Mouse (Mus musculus): ENCODE data around the gene Swsap1.

- TF ChIP-seq CTCF (IDR thresholded peaks at IDR 0.05; ENCODE audit: low read depth, low read length) (no peak), POLR2A (IDR thresholded peaks at IDR 0.05; ENCODE audit: extremely low read depth, insufficient read depth, low read length) (no peak)
Observed at GRCm38 (mm10) chr9:22001633-22002032, 46.1 kb downstream of the Swsap1 start.

All from liver, adult 2 months (tissue).